In the genomic region with DNA sequence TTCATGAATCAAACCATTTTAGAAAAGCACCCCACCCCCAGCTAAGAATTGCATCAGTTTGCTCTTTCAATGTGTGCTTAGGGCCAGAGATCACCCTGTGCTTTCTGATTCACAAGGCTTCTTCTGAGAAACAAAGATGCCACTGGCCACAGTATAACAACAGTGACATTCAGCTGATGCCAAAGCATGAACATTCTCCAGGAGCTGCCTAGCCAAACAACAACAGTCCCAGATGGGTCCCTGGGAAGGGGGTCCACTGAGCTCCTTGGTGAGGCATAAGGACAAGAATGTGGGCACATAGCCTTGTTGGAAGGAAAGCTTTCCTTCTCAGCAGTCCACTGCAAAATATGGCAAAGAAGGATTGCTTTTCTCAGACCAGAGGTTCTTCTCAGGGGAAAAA, we compare ENCODE assay signal across 16 mouse cellular contexts.
A peak's percentile ranks its signal among the peaks of the same experiment; 100 is the strongest.
DNase-seq lines count a peak whose midpoint lies in the region; ATAC-seq lines count a peak whose summit lies in the region.
"Had no signal": no experiment of that assay in that cellular context is flagged by ENCODE, and none has a peak within 500 bp of the region (broad histone marks: within the 10 kb centered on the region; RNA-seq: fewer than 3 reads in every experiment).

No protein-coding gene starts in this region.

- ATAC-seq in frontal cortex, adult (ENCODE audit: low TSS enrichment), result peak; percentile 27; the same call in 1 of the 2 replicates
- no peak for ATAC-seq in liver, embryonic 11.5 days (replicated peaks; ENCODE audit: low FRiP score)
- ATAC-seq: intestine, postnatal 0 days; midbrain, embryonic 16.5 days had no signal

- DNase-seq in frontal cortex, postnatal 36 days (ENCODE audit: low spot score in 2 of 2), result no peak
- DNase-seq in right cerebral cortex, adult 18-20 months, result peak; percentile 7
- DNase-seq in right cerebral cortex, postnatal 36 days (ENCODE audit: low spot score in 2 of 2), result no peak
- peak; percentile 38 to 59 for DNase-seq in cerebellum, postnatal 25 days
- no peak for DNase-seq in liver, embryonic 11.5 days (ENCODE audit: low spot score)
- DNase-seq in yolk sac, embryonic 10.5 days (ENCODE audit: low spot score), result no peak
- DNase-seq in adrenal gland, postnatal 36 days, result no peak
- DNase-seq: gastrocnemius, postnatal 36 days; kidney, postnatal 36 days had no signal

- no peaks in the 10 kb centered on the region for H3K4me1 ChIP-seq in liver, embryonic 11.5 days (replicated peaks; ENCODE audit: control insufficient read depth, insufficient read depth, low read length)
- H3K4me1 ChIP-seq: embryonic facial prominence, embryonic 12.5 days; stomach, embryonic 15.5 days had no signal

- no peak overlapping the region for H3K27ac ChIP-seq in liver, embryonic 11.5 days (ENCODE audit: low read depth, low read length)
- H3K27ac ChIP-seq: embryonic facial prominence, embryonic 12.5 days; stomach, embryonic 15.5 days had no signal

- H3K9me3 ChIP-seq in liver, embryonic 11.5 days (ENCODE audit: control insufficient read depth, low read length), result no peaks in the 10 kb centered on the region
- H3K9me3 ChIP-seq: embryonic facial prominence, embryonic 12.5 days; stomach, embryonic 15.5 days had no signal

- no peak overlapping the region for H3K4me2 ChIP-seq in liver, embryonic 11.5 days
- H3K4me2 ChIP-seq: embryonic facial prominence, embryonic 12.5 days; heart, embryonic 11.5 days; stomach, embryonic 15.5 days had no signal

- H3K27me3 ChIP-seq in liver, embryonic 11.5 days (replicated peaks; ENCODE audit: control insufficient read depth, insufficient read depth, low read length), result no peaks in the 10 kb centered on the region
- H3K27me3 ChIP-seq: CH12.LX; embryonic facial prominence, embryonic 12.5 days; stomach, embryonic 15.5 days had no signal

- no peak overlapping the region for H3K4me3 ChIP-seq in liver, embryonic 11.5 days (ENCODE audit: low read depth, low read length)
- H3K4me3 ChIP-seq: embryonic facial prominence, embryonic 12.5 days; stomach, embryonic 15.5 days had no signal

- H3K9ac ChIP-seq in liver, embryonic 11.5 days (ENCODE audit: low read depth, low read length), result no peak overlapping the region
- H3K9ac ChIP-seq: embryonic facial prominence, embryonic 12.5 days; stomach, embryonic 15.5 days had no signal

- no peaks in the 10 kb centered on the region for H3K36me3 ChIP-seq in liver, embryonic 11.5 days (ENCODE audit: control insufficient read depth, insufficient read depth, low read length)
- H3K36me3 ChIP-seq: embryonic facial prominence, embryonic 12.5 days; stomach, embryonic 15.5 days had no signal

Comparison
In these comparisons a context has a peak if more than half of its experiments do, and no peak if none do; other contexts are left out.
1. DNase-seq: peak in right cerebral cortex, adult 18-20 months (single experiment) and cerebellum, postnatal 25 days (2 of 2); none in frontal cortex, postnatal 36 days (0 of 2), right cerebral cortex, postnatal 36 days (0 of 2), liver, embryonic 11.5 days (single experiment), yolk sac, embryonic 10.5 days (single experiment) and adrenal gland, postnatal 36 days (0 of 2).